Comparison of ENCODE assay signal across 10 mouse cellular contexts in genomic region chrX:101805512-101805911, GRCm38 (mm10). TPM values are rescaled to one million over a fixed set of nuclear protein-coding genes. Genes with fewer than 3 reads are reported as not detected.
DNase-seq lines count a peak whose midpoint lies in the region; ATAC-seq and TF ChIP-seq lines count a peak whose summit lies in the region.
"Had no signal": no experiment of that assay in that cellular context is flagged by ENCODE, and none has a peak within 500 bp of the region (broad histone marks: within the 10 kb centered on the region; RNA-seq: fewer than 3 reads in every experiment).

No protein-coding gene starts in this region.

- H3K4me1 ChIP-seq in forebrain, postnatal 0 days (ENCODE audit: insufficient read depth): no peaks in the 10 kb centered on the region
- H3K4me1 ChIP-seq in forebrain, embryonic 12.5 days: no peaks in the 10 kb centered on the region
- no peaks in the 10 kb centered on the region for H3K4me1 ChIP-seq in lung, embryonic 14.5 days (ENCODE audit: insufficient read depth)
- H3K4me1 ChIP-seq in lung, adult 2 months (ENCODE audit: control insufficient read depth, insufficient read depth, low read length): no peaks in the 10 kb centered on the region
- no peaks in the 10 kb centered on the region for H3K4me1 ChIP-seq in midbrain, embryonic 11.5 days (ENCODE audit: control insufficient read depth, insufficient read depth, low read length)

- H3K27ac ChIP-seq in forebrain, postnatal 0 days (ENCODE audit: low read depth, low read length): no peak overlapping the region
- no peak overlapping the region for H3K27ac ChIP-seq in forebrain, embryonic 12.5 days
- no peak overlapping the region for H3K27ac ChIP-seq in lung, embryonic 14.5 days (ENCODE audit: low read depth)
- H3K27ac ChIP-seq in midbrain, embryonic 11.5 days (ENCODE audit: low read depth, low read length): no peak overlapping the region

- H3K36me3 ChIP-seq in forebrain, postnatal 0 days (ENCODE audit: insufficient read depth): no peaks in the 10 kb centered on the region
- H3K36me3 ChIP-seq in forebrain, embryonic 12.5 days (replicated peaks): no peaks in the 10 kb centered on the region
- H3K36me3 ChIP-seq in lung, embryonic 14.5 days (ENCODE audit: insufficient read depth): no peaks in the 10 kb centered on the region
- no peaks in the 10 kb centered on the region for H3K36me3 ChIP-seq in midbrain, embryonic 11.5 days (ENCODE audit: control insufficient read depth, insufficient read depth, low read length)
- H3K36me3 ChIP-seq: G1E had no signal

- H3K27me3 ChIP-seq in forebrain, postnatal 0 days (ENCODE audit: insufficient read depth, low read length): no peaks in the 10 kb centered on the region
- peaks cover 13% of the 10 kb centered on the region for H3K27me3 ChIP-seq in forebrain, embryonic 12.5 days
- H3K27me3 ChIP-seq in lung, embryonic 14.5 days (ENCODE audit: insufficient read depth, low read length): no peaks in the 10 kb centered on the region
- H3K27me3 ChIP-seq in midbrain, embryonic 11.5 days (ENCODE audit: control insufficient read depth, insufficient read depth, low read length): peaks cover 2% of the 10 kb centered on the region; the same call in 1 of the 2 replicates

- H3K9ac ChIP-seq in forebrain, postnatal 0 days: no peak overlapping the region
- no peak overlapping the region for H3K9ac ChIP-seq in forebrain, embryonic 12.5 days
- no peak overlapping the region for H3K9ac ChIP-seq in lung, embryonic 14.5 days
- H3K9ac ChIP-seq in midbrain, embryonic 11.5 days (ENCODE audit: low read length): no peak overlapping the region

- no peak overlapping the region for H3K4me3 ChIP-seq in forebrain, postnatal 0 days (ENCODE audit: low read depth, low read length)
- H3K4me3 ChIP-seq in forebrain, embryonic 12.5 days (replicated peaks): no peak overlapping the region
- H3K4me3 ChIP-seq in lung, embryonic 14.5 days (ENCODE audit: low read depth, low read length): no peak overlapping the region
- H3K4me3 ChIP-seq in lung, adult 2 months (replicated peaks; ENCODE audit: extremely low read depth, low read depth, low read length): no peak overlapping the region
- H3K4me3 ChIP-seq in midbrain, embryonic 11.5 days (ENCODE audit: low read depth, low read length): no peak overlapping the region

- ATAC-seq in forebrain, postnatal 0 days: peak; percentile 54
- no peak for ATAC-seq in forebrain, embryonic 12.5 days (ENCODE audit: low FRiP score)
- ATAC-seq in lung, embryonic 14.5 days (ENCODE audit: insufficient read depth): no peak
- no peak for ATAC-seq in midbrain, embryonic 11.5 days (ENCODE audit: low FRiP score)

- WGBS in forebrain, postnatal 0 days: 35% methylated on average over 2 of the region's 2 CpGs
- WGBS in forebrain, embryonic 12.5 days: 50% methylated on average over 2 of the region's 2 CpGs
- WGBS in lung, embryonic 14.5 days: 10% methylated on average over 2 of the region's 2 CpGs
- 28% methylated on average over 2 of the region's 2 CpGs for WGBS in lung, adult 2 months
- 29% methylated on average over 2 of the region's 2 CpGs for WGBS in midbrain, embryonic 11.5 days

- H3K4me2 ChIP-seq in forebrain, postnatal 0 days (ENCODE audit: low read depth): no peak overlapping the region
- H3K4me2 ChIP-seq in forebrain, embryonic 12.5 days: no peak overlapping the region
- H3K4me2 ChIP-seq in lung, embryonic 14.5 days: no peak overlapping the region
- no peak overlapping the region for H3K4me2 ChIP-seq in midbrain, embryonic 11.5 days

- TF ChIP-seq POLR2A in lung, adult 2 months (IDR thresholded peaks at IDR 0.05; ENCODE audit: borderline replicate concordance, extremely low read depth, low read depth, low read length): no peak

- DNase-seq in forebrain, postnatal 0 days: peak; percentile 26
- DNase-seq in lung, embryonic 14.5 days: peak; percentile 63
- no peak for DNase-seq in lung, adult 2 months
- peak; percentile 34 to 35 for DNase-seq in cerebellum, adult 18-20 months
- peak; percentile 53 for DNase-seq in naive thymus-derived CD4-positive, alpha-beta T cell, adult 2 months (ENCODE audit: low read depth)
- DNase-seq in midbrain, embryonic 11.5 days (ENCODE audit: low spot score, missing footprints): no peak
- no peak for DNase-seq in spleen, postnatal 36 days (ENCODE audit: low spot score in 2 of 2)

- no peaks in the 10 kb centered on the region for H3K9me3 ChIP-seq in forebrain, postnatal 0 days (ENCODE audit: low read length)
- no peaks in the 10 kb centered on the region for H3K9me3 ChIP-seq in forebrain, embryonic 12.5 days
- H3K9me3 ChIP-seq in lung, embryonic 14.5 days (ENCODE audit: low read depth, low read length): no peaks in the 10 kb centered on the region
- no peaks in the 10 kb centered on the region for H3K9me3 ChIP-seq in midbrain, embryonic 11.5 days (ENCODE audit: control insufficient read depth, low read length)
- H3K9me3 ChIP-seq: G1E had no signal

- TF ChIP-seq CTCF in forebrain, postnatal 0 days (IDR thresholded peaks at IDR 0.05; ENCODE audit: low read depth): peak; percentile 62
- TF ChIP-seq CTCF in lung, embryonic 14.5 days (IDR thresholded peaks at IDR 0.05; ENCODE audit: low read depth): peak; percentile 59
- TF ChIP-seq CTCF in lung, adult 2 months (IDR thresholded peaks at IDR 0.05; ENCODE audit: insufficient read depth, low read length): no peak

RNA-seq across cellular contexts. Expression of gene 8030474K03Rik, which starts 11.1 kb away (rescaled TPM):
- total RNA-seq in forebrain, postnatal 0 days (2014; rRNA removed): not detected in 2 replicates
- not detected in 2 replicates for polyA plus RNA-seq in forebrain, postnatal 0 days (2015; fragmentation: Nextera tagmentation; extraction: Ambion mirVana)
- polyA plus RNA-seq in forebrain, embryonic 12.5 days (2016; fragmentation: Nextera tagmentation; extraction: Ambion mirVana): 0.10 TPM in 1 of 2 replicates, not detected in the other
- not detected in 2 replicates for polyA plus RNA-seq in lung, embryonic 14.5 days (2014; fragmentation: Nextera tagmentation; extraction: Ambion mirVana)
- not detected in 2 replicates for polyA plus RNA-seq in lung, adult 2 months (2012; rRNA removed)
- polyA plus RNA-seq in midbrain, embryonic 11.5 days (2014; fragmentation: Nextera tagmentation; extraction: Ambion mirVana): not detected in 2 replicates
- total RNA-seq: G1E had no signal
- polyA plus RNA-seq: G1E; intestine, embryonic 14.5 days had no signal

RNA-seq across cellular contexts. Expression of gene Gm4779, which starts 11.3 kb away (rescaled TPM):
- not detected in 2 replicates for total RNA-seq in forebrain, postnatal 0 days (2014; rRNA removed)
- polyA plus RNA-seq in forebrain, postnatal 0 days (2015; fragmentation: Nextera tagmentation; extraction: Ambion mirVana): not detected in 2 replicates
- not detected in 2 replicates for polyA plus RNA-seq in forebrain, embryonic 12.5 days (2016; fragmentation: Nextera tagmentation; extraction: Ambion mirVana)
- polyA plus RNA-seq in lung, embryonic 14.5 days (2014; fragmentation: Nextera tagmentation; extraction: Ambion mirVana): not detected in 2 replicates
- not detected in 2 replicates for polyA plus RNA-seq in lung, adult 2 months (2012; rRNA removed)
- polyA plus RNA-seq in midbrain, embryonic 11.5 days (2014; fragmentation: Nextera tagmentation; extraction: Ambion mirVana): not detected in 2 replicates
- total RNA-seq: G1E had no signal
- polyA plus RNA-seq: G1E; intestine, embryonic 14.5 days had no signal

RNA-seq across cellular contexts. Expression of gene Nhsl2, which starts 43.7 kb away (rescaled TPM):
- 10.5 and 15.8 TPM in 2 replicates for total RNA-seq in forebrain, postnatal 0 days (2014; rRNA removed)
- 2.5 and 4.0 TPM in 2 replicates for polyA plus RNA-seq in forebrain, postnatal 0 days (2015; fragmentation: Nextera tagmentation; extraction: Ambion mirVana)
- polyA plus RNA-seq in forebrain, embryonic 12.5 days (2016; fragmentation: Nextera tagmentation; extraction: Ambion mirVana): 8.2 and 9.0 TPM in 2 replicates
- polyA plus RNA-seq in lung, embryonic 14.5 days (2014; fragmentation: Nextera tagmentation; extraction: Ambion mirVana): 7.3 and 8.4 TPM in 2 replicates
- polyA plus RNA-seq in lung, adult 2 months (2012; rRNA removed): 4.3 and 4.8 TPM in 2 replicates
- polyA plus RNA-seq in midbrain, embryonic 11.5 days (2014; fragmentation: Nextera tagmentation; extraction: Ambion mirVana): 6.8 and 10.1 TPM in 2 replicates

Comparison
In these comparisons a context has a peak if more than half of its experiments do, and no peak if none do; other contexts are left out.
1. DNase-seq: peak in forebrain, postnatal 0 days (single experiment), lung, embryonic 14.5 days (single experiment), cerebellum, adult 18-20 months (2 of 2) and naive thymus-derived CD4-positive, alpha-beta T cell, adult 2 months (single experiment); none in lung, adult 2 months (single experiment), midbrain, embryonic 11.5 days (single experiment) and spleen, postnatal 36 days (0 of 2).